Mouse (Mus musculus) kidney, postnatal 0 days (tissue): ENCODE data around the gene Tsfm. TPM values are rescaled to one million over a fixed set of nuclear protein-coding genes. Genes with fewer than 3 reads are reported as not detected.

Source experiments
- ATAC-seq: fragments of 200-750 bp; cut with Nextera tagmentation; replicated peaks from 2 replicates; pipeline ENCODE4 v1.8.0; 2017; ENCODE audit warnings: low read depth, moderate number of reproducible peaks, moderate TSS enrichment, moderate library complexity; ENCODE audit not compliant: low FRiP score
- DNase-seq: peaks from one replicate; pipeline ENCODE4 v3.0.0-alpha.2; 2016; ENCODE audit warnings: low spot score
- H3K27ac ChIP-seq: fragments of 300-500 bp; sonication (generic); 2 replicates; pipeline ENCODE4 v1.5.1; 2014; ENCODE audit warnings: mild to moderate bottlenecking
- H3K27me3 ChIP-seq: fragments of 300-500 bp; sonication (generic); 2 replicates; pipeline ENCODE4 v1.6.1; 2014; ENCODE audit warnings: low read length, mixed read lengths; ENCODE audit not compliant: insufficient read depth
- H3K36me3 ChIP-seq: fragments of 300-500 bp; sonication (generic); 2 replicates; pipeline ENCODE4 v1.6.1; 2014; ENCODE audit warnings: low read length, mixed read lengths; ENCODE audit not compliant: insufficient read depth
- H3K4me1 ChIP-seq: fragments of 300-500 bp; sonication (generic); replicated peaks from 2 replicates; pipeline ENCODE4 v1.6.1; 2014; ENCODE audit warnings: antibody characterized with exemption, low read length, mixed read lengths; ENCODE audit not compliant: insufficient read depth
- H3K4me2 ChIP-seq: fragments of 300-500 bp; sonication (generic); 2 replicates; pipeline ENCODE4 v1.6.1; 2014; ENCODE audit warnings: mild to moderate bottlenecking, low read length, moderate library complexity, mixed read lengths
- H3K4me3 ChIP-seq: fragments of 300-500 bp; sonication (generic); replicated peaks from 2 replicates; pipeline ENCODE4 v1.5.1; 2014; ENCODE audit warnings: low read depth, low read length
- H3K9ac ChIP-seq: fragments of 300-500 bp; sonication (generic); 2 replicates; pipeline ENCODE4 v1.6.1; 2014; ENCODE audit warnings: low read depth, low read length
- H3K9me3 ChIP-seq: fragments of 300-500 bp; sonication (generic); replicated peaks from 2 replicates; pipeline ENCODE4 v1.6.1; 2016; ENCODE audit warnings: low read length, inconsistent platforms, mixed read lengths
- CTCF ChIP-seq: IDR thresholded peaks from 2 replicates; pipeline ENCODE4 v1.5.1; 2016; ENCODE audit warnings: antibody characterized with exemption, low read depth, mild to moderate bottlenecking, moderate library complexity
- WGBS: fragments of 180-500 bp; shearing (Covaris S2); extraction: QIAGEN DNeasy Blood & Tissue Kit; methylation state at CpG from one replicate; pipeline ENCODE4 v1.1.7; 2014; 5-methylcytosine and 5-hydroxymethylcytosine counted together
- polyA plus RNA-seq: library from polyadenylated mRNA; unstranded; fragments of >200 nt; fragmentation: Nextera tagmentation; extraction: Ambion mirVana; gene quantifications from 2 replicates; pipeline ENCODE4 v1.2.1, GENCODE M21; 2015

The Tsfm gene
- polyA plus RNA-seq, 1 experiment from 2014 or later: 97.3 TPM

DNA sequence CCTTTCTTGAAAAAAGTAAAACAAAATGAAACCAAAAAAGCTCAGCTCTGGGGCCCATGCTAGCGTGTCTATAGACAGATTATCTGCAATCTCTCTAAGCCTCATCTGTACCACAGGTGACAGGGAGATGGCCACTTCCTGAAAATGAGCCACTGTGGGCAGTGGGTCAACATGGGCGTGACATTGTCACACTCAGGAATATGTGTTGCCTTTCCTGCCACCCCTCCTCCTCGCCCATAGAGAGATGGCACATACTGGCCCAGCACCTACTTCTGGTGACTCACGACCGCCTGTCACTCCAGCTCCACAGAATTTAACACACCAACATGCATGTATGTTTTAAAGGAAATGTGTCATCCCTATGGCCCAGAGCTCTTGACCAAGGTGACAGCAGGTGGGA, 27.9 kb downstream of the Tsfm start:
- WGBS: 88% methylated on average over 5 of the region's 5 CpGs
- no peak for DNase-seq
- Histone ChIP-seq H3K9ac (no peak overlapping the region), H3K4me2 (no peak overlapping the region), H3K4me3 (no peak overlapping the region), H3K27ac (no peak overlapping the region), H3K4me1 (no peaks in the 10 kb centered on the region), H3K9me3 (no peaks in the 10 kb centered on the region), H3K27me3 (no peaks in the 10 kb centered on the region), H3K36me3 (peaks cover 18% of the 10 kb centered on the region)
- no peak for TF ChIP-seq CTCF
- no peak for ATAC-seq

- DNase-seq (no peak), ATAC-seq (no peak)
- Histone ChIP-seq H3K36me3 (peaks cover 25% of the 10 kb centered on the region), H3K4me1 (no peaks in the 10 kb centered on the region), H3K9me3 (no peaks in the 10 kb centered on the region), H3K4me3 (no peak overlapping the region), H3K27ac (no peak overlapping the region), H3K4me2 (no peak overlapping the region), H3K27me3 (no peaks in the 10 kb centered on the region), H3K9ac (no peak overlapping the region)
- TF ChIP-seq CTCF: no peak
- WGBS: 80% methylated on average over 1 of the region's 1 CpGs
Measured at GRCm38 (mm10) chr10:127002056-127002455, 28.6 kb downstream of the Tsfm start.

DNA sequence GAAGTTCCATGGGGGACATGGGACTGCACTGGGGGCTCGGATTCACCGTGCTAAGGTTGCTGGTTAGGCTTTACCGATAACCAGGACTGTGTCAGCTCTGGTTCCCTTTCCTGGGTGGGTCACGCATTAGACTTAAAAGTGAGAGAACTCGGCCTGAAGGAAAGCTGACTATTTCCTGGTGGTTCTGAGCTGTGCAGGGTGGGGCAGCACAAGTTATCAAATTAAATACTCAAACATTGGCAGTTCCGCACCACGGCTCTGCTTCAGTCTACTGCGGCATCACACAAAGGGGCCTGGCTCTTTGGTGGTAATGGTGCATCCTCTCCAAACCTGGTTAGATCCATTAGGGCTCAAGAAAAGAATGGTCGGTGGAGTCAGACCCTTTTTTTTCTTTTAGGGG, 29.3 kb downstream of the Tsfm start:
- H3K4me2 ChIP-seq: no peak overlapping the region
- DNase-seq: no peak
- H3K36me3 ChIP-seq: peaks cover 25% of the 10 kb centered on the region
- H3K27me3 ChIP-seq: no peaks in the 10 kb centered on the region
- H3K9ac ChIP-seq: no peak overlapping the region
- no peak overlapping the region for H3K27ac ChIP-seq
- no peaks in the 10 kb centered on the region for H3K4me1 ChIP-seq
- no peak for ATAC-seq
- H3K4me3 ChIP-seq: no peak overlapping the region
- no peak for TF ChIP-seq CTCF
- 78% methylated on average over 9 of the region's 9 CpGs for WGBS
- no peaks in the 10 kb centered on the region for H3K9me3 ChIP-seq

DNA sequence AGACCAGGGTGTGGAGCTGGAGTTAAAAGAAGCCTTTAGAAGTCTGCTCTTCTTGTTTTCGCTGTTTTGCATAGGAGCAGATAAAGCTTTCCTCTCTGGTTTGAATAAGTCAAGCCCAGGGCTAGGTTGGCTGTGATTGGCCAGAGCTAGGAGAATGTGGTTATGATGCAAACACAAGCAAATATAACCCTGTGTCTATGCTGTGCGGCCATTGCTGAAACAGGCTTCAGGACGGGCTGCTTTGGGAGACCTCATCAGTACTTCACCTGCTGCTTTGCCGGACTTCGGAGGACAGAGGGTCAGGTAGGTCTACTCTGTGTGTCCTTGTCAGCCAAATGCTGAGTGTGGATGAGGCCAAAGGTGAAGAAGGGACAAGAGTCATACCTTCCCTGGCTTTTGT, 30.1 kb downstream of the Tsfm start, which contains the start of gene Avil:
TSS of gene Avil (plus strand) at position 181 of the 400 bp plus-strand sequence.
- ATAC-seq: no peak

GRCm38 (mm10) chr10:126997340-126998113, 33.1 kb downstream of the Tsfm start:
- no peak overlapping the region for H3K4me2 ChIP-seq
- H3K27me3 ChIP-seq: no peaks in the 10 kb centered on the region
- DNase-seq (no peak), ATAC-seq (no peak)
- H3K36me3 ChIP-seq: peaks cover 58% of the 10 kb centered on the region
- TF ChIP-seq CTCF: no peak
- H3K27ac ChIP-seq: no peak overlapping the region
- H3K9ac ChIP-seq: no peak overlapping the region
- 53% methylated on average over 13 of the region's 13 CpGs for WGBS
- no peaks in the 10 kb centered on the region for H3K4me1 ChIP-seq
- H3K9me3 ChIP-seq: no peaks in the 10 kb centered on the region
- no peak overlapping the region for H3K4me3 ChIP-seq

More for the DNA sequence above, 30.1 kb downstream of the Tsfm start, which contains the start of gene Avil:
- Histone ChIP-seq H3K9ac (no peak within 1 kb of the TSS), H3K27ac (no peak within 1 kb of the TSS), H3K9me3 (no peaks in the 10 kb centered on the region), H3K27me3 (no peaks in the 10 kb centered on the region), H3K36me3 (peaks cover 28% of the 10 kb centered on the region), H3K4me3 (no peak within 1 kb of the TSS), H3K4me2 (no peak within 1 kb of the TSS), H3K4me1 (no peaks in the 10 kb centered on the region)
- TF ChIP-seq CTCF: no peak
- 87% methylated on average over 5 of the region's 5 CpGs for WGBS
- DNase-seq: no peak

DNA sequence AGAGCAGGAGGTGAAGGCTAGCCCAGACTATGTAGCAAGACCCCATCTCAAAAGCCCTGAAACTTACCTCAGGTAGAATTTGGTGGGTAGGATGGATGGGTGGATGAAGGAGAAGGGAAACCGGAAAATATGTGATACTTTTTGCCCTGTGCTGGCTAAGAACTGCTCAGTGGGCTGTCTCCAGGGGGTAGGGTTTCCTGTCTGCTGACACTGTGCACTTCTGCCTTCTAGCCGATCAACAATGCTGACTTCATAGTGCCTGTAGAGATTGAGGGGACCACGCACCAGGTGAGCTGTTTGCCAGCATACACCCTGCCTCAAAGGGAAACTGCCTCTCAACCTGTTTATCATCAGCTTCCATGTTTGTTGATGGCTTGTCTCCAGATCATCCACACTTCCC, 37.0 kb downstream of the Tsfm start:
- WGBS: 83% methylated on average over 3 of the region's 3 CpGs
- Histone ChIP-seq H3K9me3 (no peaks in the 10 kb centered on the region), H3K9ac (no peak overlapping the region), H3K4me2 (no peak overlapping the region), H3K4me1 (peaks cover 6% of the 10 kb centered on the region; the same call in 1 of the 2 replicates), H3K4me3 (no peak overlapping the region), H3K36me3 (peaks cover 62% of the 10 kb centered on the region), H3K27me3 (no peaks in the 10 kb centered on the region), H3K27ac (no peak overlapping the region)
- TF ChIP-seq CTCF: no peak
- ATAC-seq (no peak), DNase-seq (no peak)
